Mouse (Mus musculus): Measurements from ENCODE around the gene Sigmar1. TPM values are rescaled to one million over a fixed set of nuclear protein-coding genes. Genes with fewer than 3 reads are reported as not detected.

The Sigmar1 gene
- polyA plus RNA-seq, 1 experiment from 2014 or later, result 73.2 TPM

GRCm38 (mm10) chr4:41756440-41756839, 483 bp upstream of the Sigmar1 start:
- Histone ChIP-seq H3K27me3 (ENCODE audit: insufficient read depth, low read length) (no peaks in the 10 kb centered on the region), H3K4me1 (ENCODE audit: insufficient read depth) (peaks cover 29% of the 10 kb centered on the region), H3K9me3 (ENCODE audit: low read length) (no peaks in the 10 kb centered on the region), H3K9ac (replicated peaks) (peak overlapping the region; percentile 78), H3K4me3 (ENCODE audit: low read depth, low read length) (peak overlapping the region; percentile 61), H3K27ac (ENCODE audit: low read depth) (no peak overlapping the region), H3K4me2 (ENCODE audit: low read depth, low read length) (peak overlapping the region; percentile 82), H3K36me3 (replicated peaks; ENCODE audit: insufficient read depth, low read length) (peaks cover 12% of the 10 kb centered on the region)
- DNase-seq (no peak), ATAC-seq (no peak)
- WGBS (ENCODE audit: insufficient replicate concordance), result 70% methylated on average over 8 of the region's 8 CpGs
- TF ChIP-seq CTCF (IDR thresholded peaks at IDR 0.05; ENCODE audit: low read depth) (no peak), EP300 (IDR thresholded peaks at IDR 0.05; ENCODE audit: low read depth) (no peak)

- peak within 1 kb of the TSS; percentile 61 for H3K4me3 ChIP-seq (ENCODE audit: low read depth, low read length)
- H3K4me2 ChIP-seq (ENCODE audit: low read depth, low read length), result peak within 1 kb of the TSS; percentile 82
- peaks cover 12% of the 10 kb centered on the region for H3K36me3 ChIP-seq (replicated peaks; ENCODE audit: insufficient read depth, low read length)
- H3K27me3 ChIP-seq (ENCODE audit: insufficient read depth, low read length), result no peaks in the 10 kb centered on the region
- H3K27ac ChIP-seq (ENCODE audit: low read depth), result peak within 1 kb of the TSS; percentile 94
- H3K4me1 ChIP-seq (ENCODE audit: insufficient read depth), result peaks cover 18% of the 10 kb centered on the region
- ATAC-seq, result peak; percentile 74
- no peak for DNase-seq
- peak within 1 kb of the TSS; percentile 78 for H3K9ac ChIP-seq (replicated peaks)
- 13% methylated on average over 14 of the region's 14 CpGs for WGBS (ENCODE audit: insufficient replicate concordance)
- TF ChIP-seq EP300 (IDR thresholded peaks at IDR 0.05; ENCODE audit: low read depth), result no peak
- no peak for TF ChIP-seq CTCF (IDR thresholded peaks at IDR 0.05; ENCODE audit: low read depth)
- H3K9me3 ChIP-seq (ENCODE audit: low read length), result no peaks in the 10 kb centered on the region
Observed at GRCm38 (mm10) chr4:41754797-41755337, 1.1 kb downstream of the Sigmar1 start, which contains the start of gene Galt. Gene Galt (plus strand): TSS chr4:41755228.

- no peaks in the 10 kb centered on the region for H3K36me3 ChIP-seq (replicated peaks; ENCODE audit: insufficient read depth, low read length)
- H3K9ac ChIP-seq (replicated peaks), result no peak overlapping the region
- H3K27me3 ChIP-seq (ENCODE audit: insufficient read depth, low read length), result no peaks in the 10 kb centered on the region
- WGBS (ENCODE audit: insufficient replicate concordance), result 43% methylated on average over 1 of the region's 1 CpGs
- H3K4me2 ChIP-seq (ENCODE audit: low read depth, low read length), result no peak overlapping the region
- H3K4me3 ChIP-seq (ENCODE audit: low read depth, low read length), result no peak overlapping the region
- no peak for TF ChIP-seq CTCF (IDR thresholded peaks at IDR 0.05; ENCODE audit: low read depth)
- peak; percentile 30; the same call in 1 of the 2 replicates for TF ChIP-seq EP300 (IDR thresholded peaks at IDR 0.05; ENCODE audit: low read depth)
- no peak for DNase-seq
- peaks cover 6% of the 10 kb centered on the region for H3K9me3 ChIP-seq (ENCODE audit: low read length)
- peak overlapping the region; percentile 66 for H3K27ac ChIP-seq (ENCODE audit: low read depth)
- peaks cover 15% of the 10 kb centered on the region for H3K4me1 ChIP-seq (ENCODE audit: insufficient read depth)
- no peak for ATAC-seq
Observed at GRCm38 (mm10) chr4:41745021-41745420, 10.9 kb downstream of the Sigmar1 start.

- peaks cover 6% of the 10 kb centered on the region for H3K9me3 ChIP-seq (ENCODE audit: low read length)
- H3K9ac ChIP-seq (replicated peaks), result no peak overlapping the region
- H3K27ac ChIP-seq (ENCODE audit: low read depth), result peak overlapping the region; percentile 66
- no peak overlapping the region for H3K4me3 ChIP-seq (ENCODE audit: low read depth, low read length)
- DNase-seq (no peak), ATAC-seq (peak; percentile 28; the same call in 1 of the 2 replicates)
- no peak for TF ChIP-seq EP300 (IDR thresholded peaks at IDR 0.05; ENCODE audit: low read depth)
- no peak for TF ChIP-seq CTCF (IDR thresholded peaks at IDR 0.05; ENCODE audit: low read depth)
- WGBS (ENCODE audit: insufficient replicate concordance), result 58% methylated on average over 2 of the region's 2 CpGs
- no peaks in the 10 kb centered on the region; the same call in 1 of the 2 replicates for H3K36me3 ChIP-seq (replicated peaks; ENCODE audit: insufficient read depth, low read length)
- H3K4me2 ChIP-seq (ENCODE audit: low read depth, low read length), result no peak overlapping the region
- H3K4me1 ChIP-seq (ENCODE audit: insufficient read depth), result peaks cover 22% of the 10 kb centered on the region
- no peaks in the 10 kb centered on the region for H3K27me3 ChIP-seq (ENCODE audit: insufficient read depth, low read length)
Observed at GRCm38 (mm10) chr4:41744131-41744530, 11.8 kb downstream of the Sigmar1 start.

GRCm38 (mm10) chr4:41741158-41741560, 14.8 kb downstream of the Sigmar1 start:
- TF ChIP-seq EP300 (IDR thresholded peaks at IDR 0.05; ENCODE audit: low read depth), result no peak
- peak; percentile 28 for TF ChIP-seq CTCF (IDR thresholded peaks at IDR 0.05; ENCODE audit: low read depth)
- Histone ChIP-seq H3K27ac (ENCODE audit: low read depth) (peak overlapping the region; percentile 87), H3K4me1 (ENCODE audit: insufficient read depth) (peaks cover 22% of the 10 kb centered on the region), H3K4me3 (ENCODE audit: low read depth, low read length) (peak overlapping the region; percentile 65), H3K9ac (replicated peaks) (peak overlapping the region; percentile 59), H3K9me3 (ENCODE audit: low read length) (no peaks in the 10 kb centered on the region; the same call in none of the 2 replicates), H3K36me3 (replicated peaks; ENCODE audit: insufficient read depth, low read length) (peaks cover 5% of the 10 kb centered on the region), H3K27me3 (ENCODE audit: insufficient read depth, low read length) (no peaks in the 10 kb centered on the region), H3K4me2 (ENCODE audit: low read depth, low read length) (peak overlapping the region; percentile 91)
- peak; percentile 94 for ATAC-seq
- WGBS (ENCODE audit: insufficient replicate concordance), result under 1% methylated on average over 27 of the region's 27 CpGs
- peak; percentile 90 for DNase-seq

- peaks cover 5% of the 10 kb centered on the region for H3K36me3 ChIP-seq (replicated peaks; ENCODE audit: insufficient read depth, low read length)
- TF ChIP-seq CTCF (IDR thresholded peaks at IDR 0.05; ENCODE audit: low read depth), result peak; percentile 27; the same call in 1 of the 2 replicates
- TF ChIP-seq EP300 (IDR thresholded peaks at IDR 0.05; ENCODE audit: low read depth), result no peak
- peak overlapping the region; percentile 91 for H3K4me2 ChIP-seq (ENCODE audit: low read depth, low read length)
- H3K27me3 ChIP-seq (ENCODE audit: insufficient read depth, low read length), result no peaks in the 10 kb centered on the region
- H3K27ac ChIP-seq (ENCODE audit: low read depth), result peak overlapping the region; percentile 87
- peak overlapping the region; percentile 59 for H3K9ac ChIP-seq (replicated peaks)
- under 1% methylated on average over 48 of the region's 48 CpGs for WGBS (ENCODE audit: insufficient replicate concordance)
- DNase-seq (no peak), ATAC-seq (peak; percentile 74)
- no peaks in the 10 kb centered on the region for H3K9me3 ChIP-seq (ENCODE audit: low read length)
- H3K4me1 ChIP-seq (ENCODE audit: insufficient read depth), result peaks cover 22% of the 10 kb centered on the region
- H3K4me3 ChIP-seq (ENCODE audit: low read depth, low read length), result peak overlapping the region; percentile 65
Observed at GRCm38 (mm10) chr4:41740380-41741157, 15.4 kb downstream of the Sigmar1 start.
